Mouse (Mus musculus) cerebellum, adult 2 months (tissue): Measurements from ENCODE around the gene Dnajb2. TPM values are rescaled to one million over a fixed set of nuclear protein-coding genes. Genes with fewer than 3 reads are reported as not detected.

Source experiments
- DNase-seq, 2 experiments: peaks; one replicate each; pipeline ENCODE4 v3.0.0; 2021
- H3K27ac ChIP-seq: fragments of 200-500 bp; 2 replicates; pipeline ENCODE4 v1.5.1; 2012; ENCODE audit warnings: low read length, control low read depth, inconsistent platforms; ENCODE audit not compliant: insufficient read depth
- H3K27me3 ChIP-seq: fragments of 200-500 bp; 2 replicates; pipeline ENCODE4 v1.6.1; 2012; ENCODE audit warnings: inconsistent platforms, mild to moderate bottlenecking, low read length, moderate library complexity; ENCODE audit not compliant: control insufficient read depth, insufficient read depth
- H3K4me1 ChIP-seq: fragments of 200-500 bp; 2 replicates; pipeline ENCODE4 v1.6.1; 2011; ENCODE audit warnings: low read length; ENCODE audit not compliant: control insufficient read depth, insufficient read depth
- H3K4me3 ChIP-seq: fragments of 200-500 bp; replicated peaks from 2 replicates; pipeline ENCODE3; 2011; ENCODE audit warnings: mild to moderate bottlenecking, low read depth, low read length, control low read depth; ENCODE audit not compliant: insufficient read depth
- CTCF ChIP-seq: fragments of 200-500 bp; IDR thresholded peaks from 2 replicates; pipeline ENCODE4 v1.5.1; 2011; ENCODE audit warnings: low read depth, mild to moderate bottlenecking, control low read depth, low read length, moderate library complexity, borderline replicate concordance; ENCODE audit not compliant: insufficient read depth
- POLR2A ChIP-seq: fragments of 200-500 bp; IDR thresholded peaks from 2 replicates; pipeline ENCODE4 v1.6.1; 2011; ENCODE audit warnings: low read length, control low read depth, borderline replicate concordance; ENCODE audit not compliant: insufficient read depth
- WGBS: fragments of 180-500 bp; shearing (Covaris S2); methylation state at CpG from one replicate; pipeline ENCODE4 v1.1.7; 2018; 5-methylcytosine and 5-hydroxymethylcytosine counted together
- polyA plus RNA-seq: library from polyadenylated mRNA; depleted of rRNA; stranded (reverse); fragments of >200 nt; gene quantifications from 2 replicates; pipeline ENCODE4 v1.2.3, GENCODE M21; 2012

The Dnajb2 gene
- polyA plus RNA-seq, 1 experiment, result 153 TPM

DNA sequence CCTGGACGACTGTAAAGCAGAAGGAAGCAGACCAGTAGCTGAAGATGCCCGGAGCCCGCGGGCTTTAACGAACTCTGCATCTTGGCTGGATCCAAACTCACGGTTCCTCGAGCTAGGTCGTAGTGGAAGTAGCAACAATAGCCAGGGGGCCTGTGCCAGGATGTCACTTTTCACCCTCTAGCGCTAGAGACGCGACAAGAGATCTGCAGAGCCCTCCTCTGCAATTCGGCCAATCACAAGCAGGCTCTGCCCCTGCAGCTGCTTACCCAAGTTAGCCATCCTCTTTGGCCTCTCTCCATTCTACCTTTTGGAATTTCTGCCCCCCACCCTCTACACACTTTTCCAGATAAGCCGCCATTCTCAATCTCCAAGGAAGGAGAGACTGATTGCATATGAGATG lies 42.0 kb downstream of the Dnajb2 start, which contains the start of gene Resp18:
Gene Resp18 (minus strand): TSS at position 188 of the 400 bp plus-strand sequence.
- Histone ChIP-seq H3K4me1 (0 out of 2 replicates have a peak, but pooled peaks cover 3% of the 10 kb centered on the region), H3K27ac (no peak within 1 kb of the TSS), H3K4me3 (peak within 1 kb of the TSS; percentile 58), H3K27me3 (no peaks in the 10 kb centered on the region)
- TF ChIP-seq POLR2A (no peak), CTCF (no peak)
- WGBS, result 4% methylated on average over 13 of the region's 13 CpGs
- DNase-seq, result peak; percentile 39 to 48

DNA sequence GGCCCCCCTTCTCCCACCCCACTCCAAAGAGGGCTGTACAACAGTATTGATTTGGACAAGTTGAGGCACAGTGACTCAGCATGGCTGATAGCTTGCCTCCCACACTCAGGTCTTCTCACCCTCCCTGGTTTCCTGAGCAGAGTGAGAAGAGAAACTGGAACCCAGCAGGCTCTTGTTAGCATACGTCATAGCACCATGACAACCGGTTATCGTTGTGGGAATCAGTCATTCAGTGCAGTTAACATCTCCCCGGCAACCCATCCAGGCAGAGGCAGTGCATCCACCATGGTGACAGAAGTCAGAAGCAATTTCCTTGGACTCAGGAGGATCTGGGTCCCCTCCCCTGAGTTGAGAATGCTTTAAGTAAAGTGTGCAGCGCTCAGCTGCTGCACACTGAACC lies 46.8 kb downstream of the Dnajb2 start:
- DNase-seq, result no peak
- H3K27ac ChIP-seq, result no peak overlapping the region
- WGBS, result 16% methylated on average over 5 of the region's 5 CpGs
- no peak overlapping the region for H3K4me3 ChIP-seq
- 0 out of 2 replicates have a peak, but pooled peaks cover 3% of the 10 kb centered on the region for H3K4me1 ChIP-seq
- no peaks in the 10 kb centered on the region; the same call in 1 of the 2 replicates for H3K27me3 ChIP-seq
- TF ChIP-seq POLR2A, result no peak
- TF ChIP-seq CTCF, result no peak

DNA sequence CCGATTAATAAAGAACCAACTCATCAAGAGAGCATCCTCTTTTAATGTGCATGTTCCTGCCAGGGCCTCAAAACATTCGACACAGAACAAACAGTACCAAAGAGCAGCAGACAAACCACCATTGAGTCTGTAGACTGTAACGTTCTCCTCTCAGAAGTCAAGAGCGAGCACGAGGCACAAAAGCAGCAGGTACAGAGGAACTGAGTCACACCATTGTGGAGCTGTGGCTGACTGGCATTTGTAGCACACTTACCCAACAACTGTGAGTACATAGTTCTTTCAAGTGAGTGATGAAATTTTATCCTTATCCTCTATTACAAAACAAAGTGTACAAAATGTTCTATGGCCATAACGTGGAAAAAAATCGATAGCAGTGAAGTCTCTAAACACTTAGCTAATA lies 48.7 kb downstream of the Dnajb2 start:
- no peaks in the 10 kb centered on the region for H3K4me1 ChIP-seq
- H3K27ac ChIP-seq, result no peak overlapping the region
- no peak for TF ChIP-seq POLR2A
- TF ChIP-seq CTCF, result no peak
- DNase-seq, result no peak
- 82% methylated on average over 7 of the region's 7 CpGs for WGBS
- no peaks in the 10 kb centered on the region; the same call in 1 of the 2 replicates for H3K27me3 ChIP-seq
- no peak overlapping the region for H3K4me3 ChIP-seq

DNA sequence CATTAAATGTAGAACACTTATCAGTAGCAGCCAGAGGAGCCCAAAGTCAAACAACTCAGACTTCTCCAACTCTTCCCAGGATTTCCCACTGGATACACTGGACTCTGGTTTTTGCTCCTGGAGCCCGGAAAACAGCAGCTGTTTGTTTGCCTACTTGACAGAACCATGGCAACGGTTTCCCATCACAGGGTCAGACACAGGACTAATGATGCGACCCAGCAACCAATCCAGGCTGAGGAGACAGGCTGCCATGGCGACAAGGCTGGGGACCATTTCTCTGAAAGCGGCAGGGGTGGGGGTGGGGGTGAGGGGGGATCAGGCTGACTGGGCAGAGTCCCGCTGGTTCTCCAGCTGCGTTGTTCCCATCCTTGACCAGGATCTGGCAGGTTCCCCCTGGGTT lies 53.2 kb downstream of the Dnajb2 start:
- 35% methylated on average over 7 of the region's 7 CpGs for WGBS
- H3K27me3 ChIP-seq, result no peaks in the 10 kb centered on the region; the same call in 1 of the 2 replicates
- H3K27ac ChIP-seq, result no peak overlapping the region
- no peak overlapping the region for H3K4me3 ChIP-seq
- no peak for DNase-seq
- TF ChIP-seq POLR2A (no peak), CTCF (no peak)
- H3K4me1 ChIP-seq, result no peaks in the 10 kb centered on the region; the same call in 1 of the 2 replicates

DNA sequence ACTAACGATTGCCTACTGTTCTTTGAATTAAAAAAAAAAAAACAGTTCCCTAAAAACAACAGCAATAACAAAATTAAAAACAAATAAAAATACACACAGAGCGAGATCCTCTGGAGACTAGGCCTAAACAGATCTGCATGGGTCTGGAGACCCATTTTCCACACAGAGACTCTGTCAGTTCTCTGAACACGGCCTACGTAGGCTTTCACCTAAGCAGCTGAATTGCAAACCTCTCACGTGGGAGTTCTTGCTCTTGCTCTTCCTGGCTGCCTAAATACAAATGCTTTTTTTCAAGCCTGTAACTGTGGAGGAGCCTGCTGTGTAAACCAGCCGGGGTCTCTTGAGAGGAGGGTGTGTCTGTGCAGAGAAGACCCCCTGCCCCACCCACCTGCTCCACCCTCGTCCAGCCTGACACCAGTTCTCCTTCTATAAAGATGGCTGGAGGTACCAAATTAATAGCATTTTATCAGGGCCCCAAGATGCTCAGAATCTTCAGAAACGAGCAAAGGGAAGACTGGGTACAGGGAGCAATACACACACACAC lies 53.8 kb downstream of the Dnajb2 start:
- no peak for DNase-seq
- no peaks in the 10 kb centered on the region; the same call in 1 of the 2 replicates for H3K4me1 ChIP-seq
- no peaks in the 10 kb centered on the region for H3K27me3 ChIP-seq
- no peak overlapping the region for H3K27ac ChIP-seq
- WGBS, result 57% methylated on average over 8 of the region's 8 CpGs
- TF ChIP-seq CTCF (no peak), POLR2A (no peak)
- H3K4me3 ChIP-seq, result no peak overlapping the region

DNA sequence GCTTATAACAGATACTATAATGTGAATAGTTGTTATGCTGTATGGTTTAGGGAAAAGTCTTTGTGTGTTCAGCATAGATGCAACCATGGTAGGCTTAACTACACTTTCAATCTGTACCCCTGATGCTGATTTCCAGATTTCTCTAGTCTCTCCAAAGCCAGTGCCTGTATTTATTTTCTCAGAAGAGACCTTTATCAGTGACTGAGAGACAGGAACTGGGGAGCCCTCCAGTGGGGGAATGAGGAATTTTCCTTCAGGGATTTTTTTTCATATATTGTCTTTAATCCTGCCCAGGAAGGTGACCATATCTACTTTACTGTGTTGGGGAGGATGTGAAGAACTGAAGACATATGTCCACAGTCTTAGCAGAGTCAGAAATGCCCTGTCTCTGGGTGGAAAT lies 54.4 kb downstream of the Dnajb2 start:
- no peak overlapping the region for H3K4me3 ChIP-seq
- DNase-seq, result peak; percentile 42 to 70
- H3K27me3 ChIP-seq, result no peaks in the 10 kb centered on the region
- no peaks in the 10 kb centered on the region; the same call in 1 of the 2 replicates for H3K4me1 ChIP-seq
- no peak overlapping the region for H3K27ac ChIP-seq
- TF ChIP-seq CTCF (peak; percentile 19; the same call in 1 of the 2 replicates), POLR2A (no peak)

DNA sequence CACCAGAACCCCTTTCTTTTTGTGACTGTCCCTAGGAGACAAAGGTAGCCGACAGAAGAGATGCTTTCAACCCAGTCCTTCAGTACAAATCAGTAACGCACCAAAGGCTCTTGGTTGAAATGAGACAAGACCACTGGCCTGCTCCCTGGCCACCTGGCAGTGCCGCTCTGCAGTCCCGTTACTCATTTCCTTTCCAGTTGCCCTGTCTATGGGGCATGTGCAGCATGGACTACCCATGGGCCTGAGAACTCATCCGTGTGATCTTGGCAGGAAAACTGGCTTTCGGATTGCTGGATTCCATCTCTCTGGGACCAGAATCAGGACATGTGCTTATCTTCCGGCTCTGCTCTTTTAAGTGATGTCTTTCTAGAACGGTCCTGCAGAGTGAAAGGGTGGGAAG lies 55.1 kb downstream of the Dnajb2 start:
- H3K27ac ChIP-seq, result no peak overlapping the region
- 26% methylated on average over 8 of the region's 8 CpGs for WGBS
- H3K4me1 ChIP-seq, result no peaks in the 10 kb centered on the region; the same call in 1 of the 2 replicates
- H3K4me3 ChIP-seq, result no peak overlapping the region
- no peak for DNase-seq
- no peaks in the 10 kb centered on the region for H3K27me3 ChIP-seq
- TF ChIP-seq CTCF (no peak), POLR2A (no peak)

DNA sequence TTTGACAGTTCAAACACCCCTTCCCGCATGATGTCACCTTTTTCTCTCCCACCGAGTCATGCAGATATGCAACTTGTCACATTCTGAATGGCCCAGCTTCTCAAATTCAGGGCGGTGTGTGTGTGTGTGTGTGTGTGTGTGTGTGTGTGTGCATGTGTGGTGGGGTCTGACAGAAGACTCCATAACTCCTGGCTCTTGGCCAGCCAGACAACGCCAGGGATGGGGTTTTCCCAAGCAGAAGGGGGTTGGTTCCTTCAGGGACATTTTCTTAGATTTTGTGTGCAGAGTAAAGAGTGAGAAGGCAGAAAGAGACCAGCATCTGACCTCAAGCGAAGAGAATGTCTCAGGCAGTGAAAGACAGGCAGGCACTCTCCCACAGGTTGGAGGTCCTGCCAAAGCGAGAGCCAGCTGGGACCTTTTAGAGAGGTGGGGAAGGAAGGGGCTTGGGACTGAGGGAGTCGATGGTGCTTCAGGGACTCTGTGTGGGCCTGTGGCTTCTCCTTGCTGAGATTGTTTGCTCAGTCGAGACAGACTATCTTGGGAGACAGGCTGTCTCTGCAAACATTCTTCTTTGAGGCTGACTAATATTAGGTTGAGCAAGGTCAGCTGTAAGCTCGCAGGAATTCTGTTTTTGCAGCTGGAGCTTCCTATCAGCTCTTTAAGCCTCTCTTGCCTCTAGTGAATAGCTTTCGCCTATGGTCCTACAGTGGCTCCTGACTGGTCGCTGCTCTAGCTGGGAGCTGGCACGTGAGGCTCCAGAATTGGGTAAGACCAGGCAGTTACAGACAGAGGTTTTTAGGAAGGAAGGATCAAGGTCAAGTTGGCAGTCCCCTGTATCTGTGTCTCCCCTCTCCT lies 56.5 kb downstream of the Dnajb2 start:
- Histone ChIP-seq H3K4me1 (no peaks in the 10 kb centered on the region; the same call in 1 of the 2 replicates), H3K27ac (no peak overlapping the region), H3K4me3 (no peak overlapping the region), H3K27me3 (no peaks in the 10 kb centered on the region)
- 54% methylated on average over 12 of the region's 12 CpGs for whole genome bisulfite sequencing
- no peak for DNase-seq
- TF ChIP-seq POLR2A (no peak), CTCF (no peak)
